Mouse (Mus musculus): ENCODE measurements around the gene Ercc8. TPM values are rescaled to one million over a fixed set of nuclear protein-coding genes. Genes with fewer than 3 reads are reported as not detected.

The Ercc8 gene
- total RNA-seq (2015; ENCODE audit: low replicate concordance) (2.9 and 4.3 TPM in 2 replicates), total RNA-seq (2017; ENCODE audit: low replicate concordance) (4.9 TPM in 1 of 2 replicates, not detected in the other)

GRCm38 (mm10) chr13:108158465-108159240 lies at the start of gene Ercc8, which contains the start of gene Ndufaf2:
TSS of gene Ercc8 (plus strand) at chr13:108158731.
TSS of gene Ndufaf2 (minus strand) at chr13:108158623.
- peak; percentile 94 for ATAC-seq (replicated peaks; ENCODE audit: low FRiP score, poor library complexity, severe bottlenecking)

DNA sequence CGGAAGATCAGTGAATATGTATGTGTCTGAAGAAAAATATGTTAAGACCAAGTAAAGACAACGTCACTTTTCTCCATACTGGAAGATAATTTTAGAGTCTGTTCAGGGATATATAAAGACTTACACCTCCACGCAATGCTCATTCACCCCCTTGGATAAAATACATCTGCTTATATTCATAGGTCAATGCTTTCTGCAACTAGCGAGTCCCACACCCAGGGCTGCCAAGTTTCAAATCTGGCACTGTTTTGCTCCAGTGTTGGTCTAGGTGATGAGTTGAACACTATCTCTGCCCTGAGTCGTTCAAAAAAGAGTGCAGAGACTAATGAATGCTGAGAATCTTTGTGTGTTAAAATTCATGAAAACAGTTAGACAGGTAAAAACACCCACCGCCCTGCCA lies 47.6 kb upstream of the Ercc8 start:
- no peak for ATAC-seq (replicated peaks; ENCODE audit: low FRiP score, poor library complexity, severe bottlenecking)

- no peak for ATAC-seq (replicated peaks; ENCODE audit: low FRiP score, poor library complexity, severe bottlenecking)
These were observed 45.0 kb upstream of the Ercc8 start for GRCm38 (mm10) chr13:108113536-108113935.

- no peak for ATAC-seq (replicated peaks; ENCODE audit: low FRiP score, poor library complexity, severe bottlenecking)
These were observed 44.3 kb upstream of the Ercc8 start for GRCm38 (mm10) chr13:108114257-108114656.

- no peak for ATAC-seq (replicated peaks; ENCODE audit: low FRiP score, poor library complexity, severe bottlenecking)
These were observed 40.9 kb upstream of the Ercc8 start for GRCm38 (mm10) chr13:108117654-108118053.

DNA sequence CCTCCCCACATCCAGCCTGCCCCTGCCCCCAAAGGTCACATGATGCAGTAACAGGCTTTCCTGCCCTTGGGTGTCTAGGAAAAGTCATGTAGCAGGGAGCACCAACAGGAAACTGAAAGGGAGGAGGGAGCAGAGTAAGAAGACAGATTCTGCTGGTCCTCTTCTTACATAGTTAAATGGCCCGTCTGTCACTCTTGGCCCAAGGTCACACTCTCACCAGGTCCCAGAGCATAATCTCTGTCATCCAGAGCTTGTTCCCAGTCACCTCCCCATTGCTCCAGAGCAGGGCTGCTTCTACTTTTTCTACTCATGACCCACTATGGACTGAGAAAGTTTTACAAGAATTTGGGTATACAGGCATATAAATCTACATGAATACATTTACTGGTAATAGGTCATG lies 40.3 kb upstream of the Ercc8 start:
- no peak for ATAC-seq (replicated peaks; ENCODE audit: low FRiP score, poor library complexity, severe bottlenecking)

DNA sequence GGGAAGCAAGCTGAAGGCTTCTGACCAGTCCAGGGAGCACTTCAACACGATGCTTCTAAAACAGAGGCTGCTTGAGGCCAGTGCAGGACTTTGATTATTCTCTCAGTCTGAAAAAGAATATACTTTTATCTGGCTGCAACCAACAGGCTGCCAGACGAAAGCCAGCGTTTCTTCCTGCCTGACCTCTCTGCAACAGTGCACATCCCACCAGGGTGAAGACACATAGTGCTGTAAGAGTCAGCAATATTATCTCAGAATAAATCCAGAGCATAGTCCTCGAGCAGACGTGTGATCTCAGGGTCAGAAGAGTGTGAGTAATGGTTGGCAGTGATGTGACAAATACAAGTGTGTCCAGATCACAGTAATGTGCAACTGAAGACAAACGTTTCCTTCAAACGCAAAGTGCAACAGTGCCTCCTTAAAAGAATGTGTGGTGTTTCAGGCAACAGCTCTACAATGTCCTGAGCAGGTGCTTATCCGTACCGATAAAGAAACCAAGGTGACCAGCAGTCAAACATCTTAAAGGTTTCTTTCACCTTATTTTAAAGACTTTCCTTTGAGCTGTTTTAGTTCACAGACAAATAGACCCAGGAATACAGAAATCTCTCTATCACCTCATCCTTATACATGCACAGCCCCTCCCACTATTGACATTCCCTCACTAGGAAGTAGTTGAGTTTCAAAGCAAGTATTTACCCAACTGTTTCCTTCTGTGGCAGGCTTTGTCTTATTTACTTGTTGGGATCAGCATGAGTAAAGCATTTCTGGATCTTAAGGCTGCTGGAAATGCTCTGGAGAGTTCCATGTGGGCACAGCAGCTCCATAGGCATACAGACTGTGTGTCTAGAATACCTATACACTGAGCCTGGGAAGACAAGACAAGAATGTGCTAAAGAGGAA lies 38.9 kb upstream of the Ercc8 start:
- no peak for ATAC-seq (replicated peaks; ENCODE audit: low FRiP score, poor library complexity, severe bottlenecking)

- ATAC-seq (replicated peaks; ENCODE audit: low FRiP score, poor library complexity, severe bottlenecking): no peak
These were observed 35.3 kb upstream of the Ercc8 start for GRCm38 (mm10) chr13:108123109-108123723.

GRCm38 (mm10) chr13:108124096-108124495 lies 34.4 kb upstream of the Ercc8 start:
- ATAC-seq (replicated peaks; ENCODE audit: low FRiP score, poor library complexity, severe bottlenecking): no peak

DNA sequence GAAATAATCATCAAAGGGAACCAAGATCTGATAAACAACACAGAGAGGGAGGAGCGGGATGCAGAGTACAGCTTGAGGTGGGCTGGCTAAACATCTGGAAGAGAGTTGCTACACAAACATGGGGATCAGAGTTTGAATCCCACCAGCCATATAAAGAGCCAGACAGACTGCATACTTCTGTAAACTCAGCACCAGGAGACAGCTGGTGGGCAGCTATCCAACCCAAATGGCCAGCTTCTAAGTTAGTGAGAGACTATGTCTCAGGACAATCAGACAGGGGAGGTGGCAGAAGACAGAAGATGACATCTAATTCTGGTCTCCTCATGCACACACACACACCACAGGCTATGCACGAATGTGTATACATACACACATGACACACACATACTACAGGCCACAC lies 32.3 kb upstream of the Ercc8 start:
- ATAC-seq (replicated peaks; ENCODE audit: low FRiP score, poor library complexity, severe bottlenecking): no peak

- no peak for ATAC-seq (replicated peaks; ENCODE audit: low FRiP score, poor library complexity, severe bottlenecking)
These were observed 31.4 kb upstream of the Ercc8 start for GRCm38 (mm10) chr13:108127130-108127529.

DNA sequence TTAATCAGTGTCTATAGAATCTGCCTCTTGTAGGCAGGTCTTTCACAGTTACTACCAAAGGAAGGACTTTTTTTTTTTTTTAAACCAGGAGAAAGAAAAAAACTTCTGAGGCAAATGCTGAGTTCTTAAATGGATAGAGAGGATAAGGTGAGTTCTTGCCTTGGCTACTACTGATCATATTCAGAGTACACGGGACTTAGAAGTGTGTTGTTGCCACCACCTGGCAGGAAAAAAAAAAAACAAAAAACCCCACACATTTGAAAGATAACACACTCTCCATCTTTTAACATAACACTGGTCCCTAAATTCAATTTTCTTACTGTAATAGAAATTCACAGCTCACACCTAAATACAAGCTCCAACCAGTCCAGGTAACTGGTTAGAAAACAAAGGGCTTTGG lies 30.6 kb upstream of the Ercc8 start:
- no peak for ATAC-seq (replicated peaks; ENCODE audit: low FRiP score, poor library complexity, severe bottlenecking)

DNA sequence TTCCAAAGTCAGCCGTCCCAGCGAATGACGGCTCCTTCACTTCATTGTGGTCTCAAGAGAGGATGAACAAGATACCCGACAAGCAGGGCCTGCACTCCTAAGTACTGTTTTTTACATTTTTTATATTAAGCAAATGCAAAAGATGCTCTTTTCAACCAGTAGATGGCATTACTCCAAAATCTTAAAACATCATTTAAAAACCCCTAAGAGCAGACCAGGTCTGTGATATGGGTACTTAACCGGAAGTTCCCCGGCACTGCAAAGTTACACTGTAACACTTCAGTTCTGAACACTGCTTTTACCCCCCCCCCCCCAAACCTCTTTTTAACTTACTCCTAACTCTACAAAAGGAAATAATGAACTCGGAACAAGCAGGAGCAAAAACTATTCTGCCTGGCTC lies 29.5 kb upstream of the Ercc8 start:
- no peak for ATAC-seq (replicated peaks; ENCODE audit: low FRiP score, poor library complexity, severe bottlenecking)

GRCm38 (mm10) chr13:108130737-108131136 lies 27.8 kb upstream of the Ercc8 start:
- ATAC-seq (replicated peaks; ENCODE audit: low FRiP score, poor library complexity, severe bottlenecking): no peak

- ATAC-seq (replicated peaks; ENCODE audit: low FRiP score, poor library complexity, severe bottlenecking): no peak
These were observed 26.3 kb upstream of the Ercc8 start for GRCm38 (mm10) chr13:108132031-108132819.

DNA sequence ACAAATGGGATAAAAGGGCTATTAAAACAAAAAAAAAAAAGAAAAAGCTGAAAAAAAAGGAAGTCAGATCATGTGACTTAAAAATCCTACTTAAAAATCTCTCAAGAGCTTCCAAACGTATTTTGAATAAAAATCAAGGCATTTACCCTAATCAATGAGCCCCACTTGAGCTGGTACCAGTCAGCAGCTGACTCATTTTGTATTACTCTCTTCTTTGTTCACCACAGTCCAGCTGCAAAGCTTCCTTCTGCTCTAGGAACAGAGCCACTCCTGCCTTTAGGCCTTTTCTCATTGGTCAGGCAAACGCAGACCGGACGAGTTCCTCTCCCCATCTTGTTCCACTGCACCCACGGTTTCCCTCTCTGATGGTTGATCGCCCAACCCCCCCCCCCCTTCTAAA lies 22.9 kb upstream of the Ercc8 start:
- no peak for ATAC-seq (replicated peaks; ENCODE audit: low FRiP score, poor library complexity, severe bottlenecking)

DNA sequence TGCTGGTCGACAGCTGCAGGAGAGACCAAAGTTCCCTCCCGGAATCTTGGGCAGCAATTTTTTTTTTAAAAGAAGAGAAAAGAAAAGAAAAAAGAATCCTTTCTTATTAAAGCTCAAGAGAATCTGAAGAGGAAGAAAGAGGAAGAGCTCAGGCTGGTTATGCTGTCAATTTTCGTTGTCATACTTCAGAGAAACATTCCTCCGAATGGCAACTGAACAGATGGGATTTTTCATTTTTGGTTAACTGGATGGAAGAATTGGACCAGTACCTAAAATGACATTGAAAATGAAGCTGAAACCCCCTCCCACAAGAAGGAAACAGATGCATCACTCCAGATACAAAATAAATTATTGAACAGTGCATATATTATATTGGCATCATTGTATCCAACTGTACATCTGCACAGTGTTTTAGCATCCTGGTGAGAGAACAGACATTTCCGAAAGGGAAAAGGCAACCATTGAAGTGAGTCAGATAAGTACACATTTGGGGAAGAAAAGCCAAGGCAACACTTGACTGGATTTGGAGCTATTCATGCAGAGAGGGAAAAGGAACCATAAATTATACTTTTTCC lies 20.0 kb upstream of the Ercc8 start:
- ATAC-seq (replicated peaks; ENCODE audit: low FRiP score, poor library complexity, severe bottlenecking): no peak

DNA sequence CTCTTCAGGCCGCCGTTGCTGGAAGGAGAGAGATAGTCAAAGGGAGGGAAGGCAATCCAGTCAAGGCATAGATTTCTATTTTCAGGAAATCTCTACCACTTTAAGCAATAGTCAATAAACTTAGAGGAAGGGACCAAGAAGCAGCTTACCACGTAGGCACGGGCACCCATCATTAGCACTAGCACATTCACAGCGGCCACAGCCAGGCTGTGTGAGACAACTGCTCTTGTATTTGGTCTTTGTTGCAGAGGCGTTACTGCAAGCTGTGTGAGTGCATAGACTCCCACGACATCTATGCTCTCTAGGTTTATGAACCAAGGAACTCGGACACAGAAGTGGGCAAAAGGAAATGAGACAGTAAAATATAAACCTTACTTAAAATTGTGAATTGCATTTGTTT lies 14.4 kb upstream of the Ercc8 start:
- no peak for ATAC-seq (replicated peaks; ENCODE audit: low FRiP score, poor library complexity, severe bottlenecking)

DNA sequence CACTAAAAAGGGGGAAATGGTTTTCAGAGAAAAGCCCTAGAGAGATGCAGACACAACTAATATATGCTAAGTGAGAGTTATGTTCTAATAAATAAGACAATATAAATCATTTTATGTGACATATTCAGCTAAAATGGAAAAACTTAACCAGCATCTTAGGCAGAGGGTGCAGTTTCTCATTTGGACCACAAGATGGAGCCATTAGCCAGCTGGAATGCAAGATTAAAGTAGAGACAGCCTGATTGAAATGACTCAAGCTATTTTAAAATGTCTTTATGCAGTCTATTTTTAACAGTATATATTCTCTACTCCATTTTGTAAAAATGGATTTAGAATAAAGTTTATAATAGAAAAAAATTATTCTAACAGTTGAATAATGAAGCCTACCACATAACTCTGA lies 6.7 kb upstream of the Ercc8 start:
- ATAC-seq (replicated peaks; ENCODE audit: low FRiP score, poor library complexity, severe bottlenecking): 0 out of 2 replicates have a peak, but pooled peaks have one; percentile 61
